Mouse (Mus musculus): ENCODE measurements around the gene Gm20605.

- TF ChIP-seq CTCF (IDR thresholded peaks at IDR 0.05; ENCODE audit: borderline replicate concordance, insufficient read depth, low read length) (no peak), POLR2A (IDR thresholded peaks at IDR 0.05; ENCODE audit: low read depth, low read length) (no peak)
These were observed 57.3 kb downstream of the Gm20605 start for GRCm38 (mm10) chr5:137686127-137686790.
